Mouse (Mus musculus) heart, embryonic 16.5 days (tissue): ENCODE results near the gene Slc43a1. TPM values are rescaled to one million over a fixed set of nuclear protein-coding genes. Genes with fewer than 3 reads are reported as not detected.
"Not testable (repeated sequence)": the region's sequence is repeated elsewhere in the genome, so short reads cannot be mapped to it uniquely, and the experiment has no call there.

Experiments used
- ATAC-seq: fragments of 200-750 bp; cut with Nextera tagmentation; replicated peaks from 2 replicates; pipeline ENCODE4 v1.8.0; 2017; ENCODE audit warnings: moderate number of reproducible peaks; ENCODE audit not compliant: insufficient read depth, low FRiP score; ENCODE audit errors: extremely low read depth
- H3K27ac ChIP-seq: fragments of 300-500 bp; sonication (generic); 2 replicates; pipeline ENCODE4 v1.5.1; 2014; ENCODE audit warnings: mild to moderate bottlenecking, low read length, control low read depth, moderate library complexity
- H3K27me3 ChIP-seq: fragments of 300-500 bp; sonication (generic); 2 replicates; pipeline ENCODE4 v1.6.1; 2014; ENCODE audit warnings: low read length, mixed read lengths; ENCODE audit not compliant: control insufficient read depth, insufficient read depth
- H3K36me3 ChIP-seq: fragments of 300-500 bp; sonication (generic); 2 replicates; pipeline ENCODE4 v1.6.1; 2014; ENCODE audit not compliant: control insufficient read depth, insufficient read depth
- H3K4me1 ChIP-seq: fragments of 300-500 bp; sonication (generic); 2 replicates; pipeline ENCODE4 v1.6.1; 2014; ENCODE audit warnings: low read length, mixed read lengths; ENCODE audit not compliant: control insufficient read depth, insufficient read depth
- H3K4me2 ChIP-seq: fragments of 300-500 bp; sonication (generic); 2 replicates; pipeline ENCODE4 v1.6.1; 2014; ENCODE audit warnings: low read depth, mild to moderate bottlenecking, control low read depth, low read length
- H3K4me3 ChIP-seq: fragments of 300-500 bp; sonication (generic); 2 replicates; pipeline ENCODE4 v1.5.1; 2014; ENCODE audit warnings: mild to moderate bottlenecking, control low read depth, low read length
- H3K9ac ChIP-seq: fragments of 300-500 bp; sonication (generic); 2 replicates; pipeline ENCODE4 v1.6.1; 2014; ENCODE audit warnings: low read length, control low read depth
- H3K9me3 ChIP-seq: fragments of 300-500 bp; sonication (generic); replicated peaks from 2 replicates; pipeline ENCODE4 v1.6.1; 2016; ENCODE audit warnings: low read length; ENCODE audit not compliant: control insufficient read depth
- WGBS: fragments of 180-500 bp; shearing (Covaris S2); extraction: QIAGEN DNeasy Blood & Tissue Kit; methylation state at CpG from one replicate; pipeline ENCODE4 v1.1.7; 2014; 5-methylcytosine and 5-hydroxymethylcytosine counted together
- polyA plus RNA-seq: library from polyadenylated mRNA; unstranded; fragments of >200 nt; fragmentation: Nextera tagmentation; extraction: Ambion mirVana; gene quantifications from 2 replicates; pipeline ENCODE4 v1.2.1, GENCODE M21; 2015

The Slc43a1 gene
- polyA plus RNA-seq, 1 experiment from 2014 or later: 8.7 TPM

DNA sequence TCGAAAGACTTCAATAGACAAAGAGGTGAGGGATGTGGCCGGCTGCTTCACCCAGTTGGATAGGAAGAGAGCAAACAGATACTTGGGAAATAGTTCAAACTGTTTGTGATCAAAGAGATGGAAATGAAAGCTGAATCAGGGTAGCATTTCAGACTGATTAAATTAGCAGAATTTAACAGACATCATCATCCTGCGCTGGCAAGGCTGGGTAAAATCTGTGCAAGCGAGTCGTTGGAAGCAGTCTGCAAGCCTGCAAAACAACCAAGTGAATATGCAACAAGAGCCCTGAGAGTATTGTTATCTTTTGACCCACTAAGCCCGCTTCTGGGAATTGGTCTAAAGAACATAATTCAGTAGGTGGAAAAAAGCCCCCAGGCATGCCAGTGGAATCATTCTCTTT, 54.7 kb downstream of the Slc43a1 start:
- no peak overlapping the region for H3K4me3 ChIP-seq
- H3K4me1 ChIP-seq: peaks cover 12% of the 10 kb centered on the region
- H3K27me3 ChIP-seq: peaks cover 12% of the 10 kb centered on the region
- no peak for ATAC-seq
- no peak overlapping the region for H3K4me2 ChIP-seq
- no peak overlapping the region for H3K9ac ChIP-seq
- 46% methylated on average over 6 of the region's 6 CpGs for WGBS
- no peaks in the 10 kb centered on the region for H3K36me3 ChIP-seq
- H3K27ac ChIP-seq: no peak overlapping the region
- H3K9me3 ChIP-seq: no peaks in the 10 kb centered on the region

DNA sequence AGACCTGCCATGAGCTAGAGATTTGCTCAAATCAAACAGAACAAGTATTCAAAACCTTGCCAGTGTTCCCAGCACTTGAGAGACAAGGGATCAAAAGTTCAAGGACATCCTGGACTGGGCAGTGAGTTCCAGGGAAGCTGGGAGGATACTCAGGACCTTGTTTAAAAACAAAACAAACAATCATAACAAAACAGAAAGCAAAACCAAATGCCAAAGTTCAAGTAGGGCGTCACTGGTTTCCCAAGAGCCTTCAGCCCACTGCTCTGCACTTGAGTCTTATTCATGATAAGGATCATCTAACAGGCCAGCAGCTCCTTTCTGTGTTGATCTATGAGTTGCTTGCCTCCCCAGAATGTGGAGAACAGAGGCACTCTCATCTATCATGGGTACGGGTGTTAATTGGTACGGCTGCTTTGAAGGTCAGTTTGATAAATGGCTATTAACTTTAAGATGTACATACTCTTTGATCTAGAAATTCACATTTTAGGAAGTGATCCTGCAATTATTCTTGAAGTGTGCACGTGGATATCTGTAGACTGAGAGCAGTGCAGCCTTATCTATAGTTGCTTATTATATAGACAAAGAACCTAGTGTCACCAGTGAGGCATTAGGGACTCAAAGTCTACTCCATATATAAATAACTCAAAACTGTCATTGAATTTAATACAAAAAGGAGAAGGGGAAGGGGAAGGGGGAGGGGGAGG, 57.0 kb downstream of the Slc43a1 start:
- ATAC-seq: no peak
- Histone ChIP-seq H3K9me3 (no peaks in the 10 kb centered on the region), H3K27me3 (peaks cover 5% of the 10 kb centered on the region; the same call in 1 of the 2 replicates), H3K9ac (no peak overlapping the region), H3K4me3 (no peak overlapping the region), H3K4me2 (no peak overlapping the region), H3K27ac (no peak overlapping the region), H3K4me1 (no peaks in the 10 kb centered on the region), H3K36me3 (no peaks in the 10 kb centered on the region)
- WGBS: 46% methylated on average over 4 of the region's 4 CpGs

DNA sequence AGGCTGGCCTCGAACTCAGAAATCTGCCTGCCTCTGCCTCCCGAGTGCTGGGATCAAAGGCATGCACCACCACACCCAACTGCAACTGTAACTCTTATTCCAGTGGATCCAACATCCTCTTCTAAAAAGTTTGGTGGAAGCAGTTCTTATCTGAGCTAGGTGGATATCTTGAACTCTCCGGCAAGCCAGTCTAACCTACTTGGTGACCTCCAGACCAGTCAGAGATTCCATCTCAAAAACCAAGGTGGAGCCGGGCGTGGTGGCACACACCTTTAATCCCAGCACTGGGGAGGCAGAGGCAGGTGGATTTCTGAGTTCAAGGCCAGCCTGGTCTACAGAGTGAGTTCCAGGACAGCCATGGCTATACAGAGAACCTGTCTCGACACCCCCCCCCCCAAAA, 58.0 kb downstream of the Slc43a1 start:
- H3K9me3 ChIP-seq, H3K9ac ChIP-seq, H3K27me3 ChIP-seq, ATAC-seq, H3K27ac ChIP-seq, H3K36me3 ChIP-seq, H3K4me3 ChIP-seq, H3K4me2 ChIP-seq, H3K4me1 ChIP-seq: not testable (repeated sequence)
- whole genome bisulfite sequencing: 82% methylated on average over 6 of the region's 6 CpGs

DNA sequence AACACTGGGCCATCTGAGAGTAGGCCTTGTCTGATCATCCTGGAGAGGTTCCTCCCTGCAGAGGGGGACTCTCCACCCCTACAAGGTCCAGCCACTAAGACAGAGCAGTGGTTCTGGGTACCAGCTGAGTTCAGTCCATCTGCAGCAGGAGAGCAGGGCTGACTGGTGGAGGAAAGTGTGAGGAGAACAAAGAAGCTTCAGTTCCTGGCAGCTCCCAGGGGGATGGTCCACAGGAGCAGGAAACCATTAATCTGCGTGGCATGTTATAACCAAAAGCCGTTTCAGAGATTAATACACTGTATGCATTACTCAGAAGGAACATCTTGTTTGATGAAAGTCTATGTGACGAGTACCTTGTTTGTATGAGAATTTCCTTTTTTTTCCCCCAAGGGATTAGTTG, 74.1 kb downstream of the Slc43a1 start:
- no peak for ATAC-seq
- H3K36me3 ChIP-seq: no peaks in the 10 kb centered on the region
- H3K9me3 ChIP-seq: no peaks in the 10 kb centered on the region
- H3K4me3 ChIP-seq: no peak overlapping the region
- 0 out of 2 replicates have a peak, but pooled peaks cover 2% of the 10 kb centered on the region for H3K4me1 ChIP-seq
- H3K27me3 ChIP-seq: no peaks in the 10 kb centered on the region
- H3K4me2 ChIP-seq: no peak overlapping the region
- no peak overlapping the region for H3K9ac ChIP-seq
- H3K27ac ChIP-seq: no peak overlapping the region
- WGBS: 57% methylated on average over 3 of the region's 3 CpGs

Other genes starting within 250 kb of the Slc43a1 start
- 58.7 and 66.3 TPM in 2 replicates for gene Ctnnd1, start 188.1 kb upstream of the Slc43a1 start, polyA plus RNA-seq
- gene Btbd18, start 179.8 kb upstream of the Slc43a1 start, polyA plus RNA-seq: 0.13 and 0.19 TPM in 2 replicates
- 187 and 195 TPM in 2 replicates for gene Selenoh, start 168.1 kb upstream of the Slc43a1 start, polyA plus RNA-seq
- gene Gm28635, start 160.8 kb upstream of the Slc43a1 start, polyA plus RNA-seq: not detected in 2 replicates
- gene Med19, start 160.4 kb upstream of the Slc43a1 start, polyA plus RNA-seq: 21.4 and 23.0 TPM in 2 replicates
- gene Tmx2, start 159.7 kb upstream of the Slc43a1 start, polyA plus RNA-seq: 180 and 182 TPM in 2 replicates
- 21.7 and 22.7 TPM in 2 replicates for gene Zdhhc5, start 123.7 kb upstream of the Slc43a1 start, polyA plus RNA-seq
- 17.9 and 19.5 TPM in 2 replicates for gene Clp1, start 111.5 kb upstream of the Slc43a1 start, polyA plus RNA-seq
- gene Ypel4, start 104.8 kb upstream of the Slc43a1 start, polyA plus RNA-seq: 2.4 and 2.6 TPM in 2 replicates
- 3.6 and 5.1 TPM in 2 replicates for gene Gm19426, start 95.2 kb upstream of the Slc43a1 start, polyA plus RNA-seq
- 44.6 and 51.2 TPM in 2 replicates for gene Serping1, start 63.4 kb upstream of the Slc43a1 start, polyA plus RNA-seq
- 102 and 110 TPM in 2 replicates for gene Ube2l6, start 40.0 kb upstream of the Slc43a1 start, polyA plus RNA-seq
- gene Smtnl1, start 16.2 kb upstream of the Slc43a1 start, polyA plus RNA-seq: 0.21 and 0.24 TPM in 2 replicates
- 92.9 and 97.9 TPM in 2 replicates for gene Timm10, start 11.9 kb upstream of the Slc43a1 start, polyA plus RNA-seq
- gene Rtn4rl2, start 47.9 kb downstream of the Slc43a1 start, polyA plus RNA-seq: 1.5 and 1.7 TPM in 2 replicates
- 42.5 and 43.6 TPM in 2 replicates for gene Slc43a3, start 97.7 kb downstream of the Slc43a1 start, polyA plus RNA-seq
- 0.68 TPM in 1 of 2 replicates, not detected in the other for gene Prg2, start 141.6 kb downstream of the Slc43a1 start, polyA plus RNA-seq
- gene Prg3, start 149.4 kb downstream of the Slc43a1 start, polyA plus RNA-seq: 0.34 TPM in 1 of 2 replicates, not detected in the other
- gene Ssrp1, start 198.4 kb downstream of the Slc43a1 start, polyA plus RNA-seq: 136 and 148 TPM in 2 replicates
- gene P2rx3, start 198.6 kb downstream of the Slc43a1 start, polyA plus RNA-seq: 0.60 and 0.79 TPM in 2 replicates
- 23.6 and 32.3 TPM in 2 replicates for gene Tnks1bp1, start 209.2 kb downstream of the Slc43a1 start, polyA plus RNA-seq